Mouse (Mus musculus) c-Kit-positive CD71-positive TER-119-positive erythroid progenitor cells, embryonic 14.5 days (primary cell): Measurements from ENCODE around the gene Chchd3.

Experiments used
- DNase-seq: peaks from one replicate; pipeline ENCODE4 v3.0.0-alpha.2; 2013; ENCODE audit warnings: low spot score

The Chchd3 gene

DNA sequence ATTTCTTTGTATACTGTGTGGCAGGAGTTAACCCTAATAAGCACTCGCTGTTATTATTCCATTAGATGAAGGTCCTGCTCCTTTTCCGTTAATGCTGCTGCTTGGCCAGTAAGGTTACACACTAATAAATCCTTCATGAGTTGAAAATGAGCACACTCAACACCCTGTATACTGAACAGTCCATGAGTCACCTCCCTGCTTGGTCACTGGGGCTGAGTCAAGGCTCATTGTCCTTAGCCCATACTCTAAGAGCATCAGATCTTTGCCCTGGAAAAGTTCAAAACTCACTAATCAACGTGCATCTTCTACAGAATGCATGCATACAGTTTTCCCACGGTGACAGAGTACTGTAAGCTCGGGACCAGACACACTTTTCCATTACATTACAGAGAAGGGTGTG lies 124.5 kb downstream of the Chchd3 start:
- DNase-seq = no peak

DNA sequence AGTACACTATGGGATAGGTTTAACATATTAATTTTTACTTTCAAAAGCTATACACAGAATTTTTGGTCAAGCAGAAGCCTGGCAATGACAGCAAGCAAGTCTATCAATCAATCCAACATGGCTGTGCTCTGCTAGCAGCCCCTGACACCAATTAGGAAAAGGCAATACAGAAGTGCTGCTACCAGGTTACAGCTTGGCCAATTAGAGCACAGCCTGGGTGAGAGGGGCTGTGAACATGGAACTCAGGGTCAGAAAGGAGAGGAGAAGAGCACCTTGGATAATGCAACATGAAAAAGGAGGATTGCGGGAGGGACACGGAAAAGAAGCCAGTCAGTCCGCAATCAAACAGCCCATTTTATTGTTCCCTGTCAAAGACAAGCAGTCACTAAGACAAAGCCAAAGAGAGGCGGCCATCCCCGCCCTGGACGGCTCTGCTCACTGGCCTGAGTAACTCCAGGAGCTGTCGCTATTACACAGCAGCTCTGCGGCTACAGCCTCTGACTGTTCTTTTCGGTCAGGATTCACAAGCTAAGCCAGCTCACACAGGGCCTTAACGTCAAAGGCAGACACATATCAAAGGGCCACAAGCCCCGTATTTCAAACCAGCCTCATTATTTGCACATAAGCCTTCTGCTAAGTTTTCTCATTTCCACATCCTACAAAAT lies 128.8 kb downstream of the Chchd3 start:
- no peak for DNase-seq

DNA sequence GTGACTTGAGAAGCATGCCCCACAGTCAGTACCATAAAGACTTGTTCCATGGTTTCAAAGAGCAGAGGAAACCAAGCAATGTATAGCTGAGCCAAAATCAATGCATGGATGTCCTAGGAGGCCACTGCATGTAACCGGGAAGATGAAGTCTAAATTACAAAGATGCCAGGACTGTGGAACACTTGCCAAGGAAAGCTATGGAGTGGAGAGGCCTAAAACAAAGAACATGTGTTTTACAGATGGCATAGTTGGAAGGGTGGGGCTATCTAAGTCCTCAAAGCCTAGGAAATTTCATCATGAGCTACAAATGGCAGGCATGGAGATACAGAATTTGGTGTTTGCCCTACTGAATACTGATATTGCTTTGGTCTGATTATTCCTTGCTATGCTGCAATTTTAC lies 137.7 kb downstream of the Chchd3 start:
- DNase-seq = no peak

DNA sequence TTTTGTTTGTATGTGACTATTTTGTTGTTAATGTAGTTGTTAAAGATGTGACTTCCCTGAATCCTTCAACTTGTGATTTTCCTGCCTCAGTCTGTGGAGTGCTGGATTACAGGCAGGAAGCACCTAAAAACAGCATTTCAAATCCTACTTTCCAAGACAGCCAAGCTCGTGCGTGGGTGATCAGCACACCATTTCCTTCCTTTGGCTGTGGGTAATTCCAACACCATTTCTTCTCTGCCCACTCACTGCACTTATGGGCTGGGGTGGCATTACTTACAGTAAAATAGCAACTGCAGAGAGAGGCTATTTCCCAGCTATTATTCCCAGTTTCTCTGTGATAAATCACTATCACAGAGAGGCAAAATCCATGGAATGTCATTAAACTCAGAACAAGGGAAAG lies 140.0 kb downstream of the Chchd3 start:
- no peak for DNase-seq

DNA sequence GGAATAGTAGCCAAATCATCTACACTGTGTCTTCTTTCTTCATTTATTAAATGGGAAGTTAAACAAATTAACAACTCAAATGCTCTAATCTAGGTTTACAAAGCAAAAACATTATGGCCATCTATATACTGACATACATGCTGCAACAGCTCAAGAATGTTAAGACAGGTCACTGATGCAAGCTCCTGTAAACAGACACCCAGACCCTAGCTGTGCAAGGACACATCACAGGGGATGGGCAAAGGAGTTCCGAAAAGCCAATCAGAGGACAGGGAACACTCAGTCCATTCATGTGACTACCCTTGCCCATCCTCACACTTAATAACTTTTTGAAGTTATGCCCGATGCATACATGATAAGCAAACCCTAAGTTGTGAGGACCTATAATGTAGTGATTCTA lies 149.4 kb downstream of the Chchd3 start:
- DNase-seq = no peak

DNA sequence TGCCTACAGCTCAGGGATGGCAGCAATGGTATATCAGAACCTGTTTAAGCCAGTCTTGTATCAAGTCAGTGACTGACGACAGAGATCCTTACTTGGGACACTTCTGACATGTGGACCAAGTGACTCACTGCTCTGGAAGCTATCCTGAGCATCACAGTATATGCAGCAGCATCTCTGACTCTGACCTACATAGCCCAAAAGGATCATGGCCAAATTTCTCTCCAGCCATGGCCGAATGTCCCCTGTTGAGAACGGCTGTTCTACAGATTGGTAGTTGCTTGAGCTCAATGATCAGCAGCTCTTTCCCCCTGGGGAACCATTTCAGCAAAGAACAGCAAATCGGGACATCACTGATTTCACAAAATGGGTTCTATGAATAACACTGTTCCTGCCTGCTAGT lies 161.0 kb downstream of the Chchd3 start:
- no peak for DNase-seq

DNA sequence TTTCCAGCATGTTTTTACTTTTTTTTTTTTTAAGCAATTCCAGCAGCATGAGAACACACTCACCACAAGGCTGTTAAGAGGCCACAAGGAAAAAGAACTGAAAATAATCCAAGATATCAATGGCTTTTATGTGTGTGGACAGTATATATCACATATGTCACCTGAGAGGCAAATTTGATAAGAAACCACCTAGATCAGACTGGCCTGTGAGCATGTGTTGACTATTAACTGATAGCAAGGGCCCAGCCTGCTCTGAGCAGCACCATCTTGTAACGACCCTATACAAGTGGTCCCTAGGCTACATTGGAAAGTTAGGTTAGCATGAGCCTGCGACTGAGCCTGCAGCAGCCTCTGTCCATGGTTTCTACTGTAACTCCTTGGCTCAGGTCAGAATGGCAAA lies 166.0 kb downstream of the Chchd3 start:
- DNase-seq = peak; percentile 7

DNA sequence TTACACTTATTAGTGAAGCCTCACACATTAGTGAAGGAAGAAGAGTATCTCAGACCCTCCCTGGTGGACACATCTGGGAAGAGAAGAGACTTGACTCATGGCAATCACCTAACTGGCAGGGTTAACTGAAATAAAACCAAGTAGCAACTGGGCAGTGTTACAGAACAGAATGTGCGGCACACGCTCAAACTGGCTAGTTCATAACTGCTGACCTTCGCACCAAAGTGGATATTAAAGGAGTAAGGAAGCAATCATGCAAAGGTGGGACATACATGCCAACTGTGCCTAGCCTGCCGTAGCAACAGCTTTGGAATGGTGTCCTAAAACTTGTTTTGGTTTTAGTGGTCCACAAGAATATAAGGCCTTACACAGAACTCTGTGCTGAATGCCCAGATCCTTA lies 169.3 kb downstream of the Chchd3 start:
- DNase-seq = no peak

DNA sequence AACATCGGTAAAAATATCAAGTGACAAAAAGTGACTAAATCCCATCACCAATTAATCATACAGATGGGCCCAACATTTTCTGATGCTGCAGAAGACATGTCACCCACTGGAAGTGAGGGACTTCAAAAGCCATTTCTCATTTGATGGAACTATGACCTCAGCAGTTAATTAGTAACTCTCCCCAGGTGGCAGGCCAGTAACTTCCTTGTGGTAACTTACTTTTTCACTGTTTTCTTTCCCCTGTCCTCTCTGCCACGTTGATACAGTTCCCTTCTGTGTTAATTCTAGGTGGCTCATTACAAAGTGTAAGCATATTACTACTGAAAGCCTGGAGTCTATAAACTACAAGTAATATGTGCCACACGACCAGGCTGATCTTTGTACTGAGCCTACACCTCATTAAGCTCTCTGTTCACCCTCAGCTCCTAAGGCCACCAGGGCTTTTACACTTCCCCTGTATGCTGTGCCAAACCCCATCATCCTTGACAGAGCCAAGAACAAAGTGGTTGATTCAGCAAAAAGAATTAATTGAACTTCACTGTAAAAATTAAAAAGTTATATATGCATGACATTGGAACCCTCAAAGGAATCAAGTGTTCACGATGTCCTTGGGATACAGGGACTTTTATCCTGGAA lies 171.0 kb downstream of the Chchd3 start:
- no peak for DNase-seq

DNA sequence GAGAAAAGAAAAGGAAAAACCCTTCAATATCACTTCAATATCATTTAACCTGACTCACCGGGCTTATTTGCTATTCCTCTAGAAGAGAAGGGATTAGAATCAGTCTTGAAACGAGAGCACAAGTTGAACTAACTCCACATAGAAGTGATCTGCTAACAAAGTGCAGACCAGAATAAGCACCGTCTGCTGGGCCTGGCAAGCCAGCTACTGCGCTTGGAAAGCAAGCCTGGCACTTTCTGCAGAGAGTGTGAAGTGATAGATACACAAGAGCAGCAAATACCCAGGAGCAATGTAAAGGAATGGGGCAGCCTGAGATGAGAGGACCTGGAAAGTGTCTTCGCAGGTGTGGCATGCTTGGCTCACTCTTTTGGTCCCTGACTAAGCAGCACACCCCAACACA lies 181.5 kb downstream of the Chchd3 start:
- DNase-seq = no peak

DNA sequence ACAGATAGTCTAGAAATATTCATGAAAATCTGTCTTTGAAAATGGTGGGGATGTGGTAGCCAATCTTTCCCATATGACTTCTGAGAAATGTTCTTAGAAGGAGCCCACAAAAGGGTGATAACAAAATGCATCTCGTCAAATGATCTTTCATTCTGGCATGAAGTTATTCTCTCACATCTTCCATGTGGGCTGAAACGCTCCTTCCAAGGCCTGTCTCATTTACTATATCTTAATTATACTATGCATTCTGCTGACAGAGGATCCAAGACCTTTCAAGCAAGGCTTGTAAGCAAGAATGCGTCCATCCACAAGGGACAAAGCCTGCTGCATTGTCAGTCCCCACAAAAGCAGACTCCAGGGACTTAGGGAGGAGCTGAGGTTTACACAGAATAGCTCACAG lies 185.9 kb downstream of the Chchd3 start:
- DNase-seq = no peak

DNA sequence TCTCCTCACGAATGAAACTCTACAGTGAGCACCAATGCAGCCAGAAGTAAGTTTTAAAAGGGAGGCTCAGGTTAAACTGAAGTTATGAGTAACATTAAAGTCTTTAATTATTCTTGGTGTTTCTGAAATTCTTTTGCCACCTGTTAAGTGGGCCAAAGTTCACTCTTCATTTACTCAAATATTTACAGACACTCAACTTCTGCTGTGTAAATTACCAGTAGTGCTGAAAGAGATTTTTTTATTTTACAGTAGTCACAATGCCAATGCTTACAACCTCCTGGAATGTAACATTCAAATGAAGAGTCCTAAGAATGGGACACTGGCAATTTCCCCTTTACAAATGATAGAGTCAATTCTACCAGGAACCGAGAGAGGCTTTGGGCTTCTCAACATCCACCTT lies 187.3 kb downstream of the Chchd3 start:
- no peak for DNase-seq

DNA sequence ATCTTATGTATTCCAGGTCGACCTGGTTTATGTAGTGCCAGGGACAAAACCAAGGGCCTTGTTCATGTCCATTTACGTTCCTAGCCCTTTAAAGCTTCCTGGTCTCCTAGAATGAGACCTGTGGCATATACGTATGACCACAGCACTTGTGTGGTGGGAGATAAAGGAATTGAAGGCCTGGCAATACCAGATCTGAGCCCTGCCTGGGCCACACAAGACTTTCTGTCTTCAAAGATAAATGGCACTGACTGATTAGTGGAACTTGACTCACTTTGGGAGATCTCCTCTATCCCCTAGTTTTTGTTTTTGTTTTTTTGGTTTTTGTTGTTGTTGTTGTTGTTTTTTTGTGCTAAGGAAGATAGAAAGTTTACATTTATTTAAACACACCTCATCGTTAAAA lies 209.1 kb downstream of the Chchd3 start:
- DNase-seq = peak; percentile 87

DNA sequence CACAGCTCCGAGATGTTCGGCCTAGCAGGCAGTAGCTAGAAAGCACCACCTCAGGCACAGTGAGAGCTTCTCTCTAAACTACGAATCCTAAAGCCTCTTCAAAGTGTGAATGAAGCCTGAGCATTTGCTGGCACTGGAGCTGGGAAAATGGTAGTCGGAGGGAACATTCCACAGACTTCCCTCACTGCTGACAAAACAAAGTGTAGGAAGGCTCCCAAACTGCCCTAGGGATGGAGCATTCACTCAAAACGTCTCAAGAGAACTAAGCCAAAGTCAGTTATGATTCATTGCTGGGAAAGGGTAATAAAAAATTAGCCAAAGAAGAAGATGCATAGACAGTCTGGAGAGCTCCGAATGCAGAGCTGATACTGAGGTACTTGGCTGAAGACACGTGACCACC lies 211.1 kb downstream of the Chchd3 start:
- DNase-seq = no peak

DNA sequence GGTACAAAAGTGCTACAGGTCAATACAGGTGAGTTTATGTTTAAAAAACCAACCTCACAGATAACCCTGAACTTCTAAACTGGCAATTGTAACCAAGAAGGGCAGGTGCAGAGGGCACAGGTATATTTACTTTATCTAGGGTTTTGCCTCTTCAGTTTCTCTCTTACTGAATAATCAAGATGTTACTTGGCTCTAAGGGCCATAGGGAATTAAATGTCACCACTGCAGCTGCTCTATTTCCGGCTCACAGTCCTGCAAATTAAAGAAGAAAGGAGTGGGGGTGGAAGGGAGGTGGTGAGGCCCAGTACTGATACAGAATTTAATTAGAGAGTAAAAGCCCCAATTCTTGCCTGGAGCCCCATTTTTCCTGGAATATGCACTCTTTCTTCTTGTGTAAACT lies 214.6 kb downstream of the Chchd3 start:
- no peak for DNase-seq

DNA sequence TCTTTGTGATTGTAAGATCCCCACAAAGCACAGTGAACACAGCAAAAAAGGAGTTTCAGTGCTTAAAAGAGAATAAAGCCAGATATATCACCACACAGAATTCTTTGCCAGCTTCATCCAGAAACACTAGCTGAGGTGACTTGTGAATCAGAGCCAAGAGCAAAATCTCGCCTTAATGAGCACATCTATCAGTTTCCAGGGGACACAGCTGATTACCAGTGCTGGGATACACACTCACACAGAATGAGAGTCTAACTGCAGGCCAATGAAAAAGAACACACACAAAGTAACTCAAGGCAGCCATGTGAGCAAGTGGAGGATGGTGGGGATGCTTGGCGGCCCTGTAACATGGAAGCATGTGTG lies 222.1 kb downstream of the Chchd3 start:
- DNase-seq = no peak

DNA sequence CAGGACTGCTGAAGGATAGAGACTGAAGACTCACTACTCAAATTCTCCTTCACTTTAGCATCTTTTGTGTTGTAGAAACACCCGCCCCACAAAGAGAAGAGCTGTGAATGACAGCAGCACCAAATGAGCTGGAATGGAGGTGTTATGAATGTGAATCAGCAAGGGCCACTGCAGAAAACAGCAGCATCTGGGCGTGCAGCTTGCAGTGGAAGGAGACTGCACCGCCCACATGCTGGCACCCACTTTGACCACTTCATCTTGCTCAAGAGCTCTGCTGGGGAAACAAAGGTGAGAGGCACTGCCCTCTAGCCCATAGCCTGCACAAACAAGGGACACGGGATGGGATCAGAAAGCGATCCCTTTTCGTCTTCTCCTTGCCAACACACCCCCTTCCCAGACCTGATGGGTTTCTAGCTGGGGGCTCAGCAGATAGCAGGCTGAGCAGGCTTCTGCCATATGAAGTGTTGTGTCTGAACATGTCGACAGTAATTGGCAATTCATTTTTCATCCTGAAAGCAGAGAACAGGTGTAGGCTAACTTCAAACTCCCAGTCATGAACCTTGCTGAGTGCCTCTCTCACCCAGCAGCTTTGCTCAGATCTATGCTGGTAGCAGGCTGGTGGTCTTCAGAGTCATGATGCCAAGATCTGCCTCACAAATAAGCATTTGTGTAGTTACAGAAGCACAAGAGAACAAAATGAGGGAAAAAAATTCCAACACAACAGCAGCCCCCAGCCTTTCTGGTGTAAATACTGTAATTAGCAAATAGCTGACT lies 222.7 kb downstream of the Chchd3 start:
- DNase-seq = no peak

DNA sequence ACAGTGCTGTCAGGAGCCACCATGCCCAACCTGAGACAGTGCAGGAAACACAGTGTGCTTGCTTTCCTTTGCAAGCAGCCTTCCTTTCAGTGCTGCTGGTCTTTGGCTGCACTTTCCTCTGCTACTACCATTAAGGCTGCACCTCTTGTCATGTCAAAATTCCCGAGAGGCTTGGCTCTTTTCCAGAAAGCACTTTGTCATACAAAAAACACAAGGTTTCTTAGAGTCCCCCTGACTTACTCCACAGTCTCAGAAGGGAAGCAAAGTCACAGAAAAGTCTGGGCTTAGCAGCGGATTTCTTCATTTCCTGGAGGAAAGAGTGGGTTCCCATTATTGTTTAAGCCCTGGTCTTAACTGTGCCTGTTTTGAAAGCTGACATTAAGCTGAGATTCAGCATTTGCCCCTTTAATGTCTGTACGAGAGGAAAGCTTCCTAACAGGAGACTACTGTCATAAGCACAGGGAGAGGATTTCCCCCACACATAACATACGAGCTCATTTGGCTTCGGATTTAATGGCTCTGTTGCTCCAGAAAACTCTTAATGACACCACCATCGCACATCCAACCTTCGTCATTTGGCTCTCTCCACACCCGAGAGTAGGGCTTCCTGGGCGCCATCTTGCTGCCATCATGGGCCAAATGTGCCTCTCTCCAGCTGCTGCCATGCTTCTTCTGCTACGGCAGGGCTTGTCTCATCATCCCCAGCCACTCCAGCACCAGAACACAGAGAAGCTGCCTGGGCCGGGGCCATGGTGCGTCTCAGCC lies 236.0 kb downstream of the Chchd3 start:
- no peak for DNase-seq

DNA sequence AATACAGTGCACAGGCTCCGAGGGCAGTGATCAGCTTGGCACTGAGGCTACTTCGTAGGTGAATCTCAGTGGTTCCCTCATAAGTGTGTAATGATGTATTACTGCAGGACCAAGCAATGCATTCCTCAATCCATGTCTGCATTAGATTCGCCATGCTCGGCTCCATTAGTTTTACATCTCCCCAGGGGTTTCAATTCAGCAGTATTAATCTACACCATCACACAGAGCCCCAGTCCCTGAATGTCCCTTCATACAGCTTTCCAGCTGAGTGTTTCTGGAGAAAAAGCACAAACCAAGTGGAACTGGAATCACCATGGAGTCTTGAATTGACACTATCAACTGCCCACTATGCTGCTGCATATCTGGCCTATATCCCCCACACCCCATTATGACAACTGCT lies 241.1 kb downstream of the Chchd3 start:
- no peak for DNase-seq

DNA sequence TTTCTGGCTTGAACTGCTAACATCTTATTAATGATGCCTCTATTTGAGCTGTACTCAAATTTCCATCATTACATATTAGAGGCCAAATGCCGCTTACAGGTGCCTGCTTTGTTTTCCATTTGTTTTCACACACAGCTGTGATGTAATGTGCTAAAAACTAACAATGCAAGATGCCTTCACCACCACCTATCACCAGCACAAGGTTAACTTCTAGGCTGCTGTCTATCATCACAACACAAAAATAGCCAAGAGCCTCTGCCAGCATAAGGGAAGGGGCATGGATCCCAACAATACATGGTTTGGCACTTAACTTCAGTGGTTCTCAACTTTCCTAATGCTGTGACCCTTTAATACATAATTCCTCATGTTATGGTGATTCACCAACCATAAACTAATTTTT lies 251.3 kb downstream of the Chchd3 start:
- no peak for DNase-seq

DNA sequence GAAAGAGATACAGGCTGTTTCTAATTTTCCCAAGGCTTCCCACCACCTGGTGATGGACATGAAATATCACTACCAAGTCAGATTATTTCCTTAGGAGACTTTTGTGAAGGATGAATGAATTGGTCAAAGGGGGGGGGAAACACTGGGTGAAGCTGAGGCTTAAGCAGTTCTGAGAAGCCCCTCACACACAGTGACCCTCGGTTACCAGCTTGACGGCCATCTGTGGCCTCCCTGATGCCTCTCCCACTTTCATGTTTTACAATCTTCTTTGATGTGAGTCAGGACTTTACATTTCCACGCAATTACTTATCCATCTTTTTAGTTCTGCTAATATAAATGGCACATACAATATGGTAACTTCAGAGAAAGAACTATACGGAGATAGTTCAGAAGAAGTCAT lies 252.3 kb downstream of the Chchd3 start:
- DNase-seq = no peak

DNA sequence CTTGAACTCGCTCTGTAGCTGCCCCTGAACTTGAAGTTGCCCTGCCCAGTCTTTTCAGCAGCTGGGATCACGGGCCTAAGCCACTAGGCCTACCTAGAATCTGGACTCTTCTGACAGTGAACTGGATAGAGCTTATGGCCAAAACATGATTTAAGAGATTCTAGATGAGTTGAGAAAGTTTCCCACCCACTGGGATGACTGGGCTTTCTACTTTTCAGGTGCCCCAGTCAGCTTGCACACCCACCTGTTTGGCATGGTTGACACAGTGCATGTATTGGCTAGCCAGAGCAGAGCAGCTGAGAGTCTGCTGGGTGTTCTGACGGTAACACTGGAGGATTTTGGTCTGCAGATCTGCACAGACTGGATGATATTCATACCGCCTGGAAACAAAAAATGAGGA lies 256.4 kb downstream of the Chchd3 start:
- no peak for DNase-seq

DNA sequence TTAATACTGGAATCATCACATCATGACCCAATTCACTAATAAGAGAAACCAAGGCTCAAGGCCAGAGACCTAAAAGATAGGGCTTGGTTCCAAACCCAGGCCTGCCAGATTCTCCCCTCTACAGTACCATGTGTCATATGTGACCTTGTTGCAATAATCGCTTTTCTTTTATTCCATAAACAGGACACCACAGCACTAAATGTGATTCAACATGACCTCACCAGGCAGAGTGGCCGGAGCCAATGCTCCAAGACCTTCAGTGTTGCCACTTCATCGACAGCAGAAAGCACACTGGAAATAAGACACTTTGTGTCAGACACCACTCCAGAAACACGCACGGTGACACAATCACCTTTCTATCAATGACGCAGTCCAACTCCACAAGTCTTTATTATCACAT lies 258.3 kb downstream of the Chchd3 start:
- no peak for DNase-seq
